In genomic region chr12:77678040-77678439, GRCm38 (mm10) we compare ENCODE assay signal across 17 mouse cellular contexts.
DNase-seq lines count a peak whose midpoint lies in the region; ATAC-seq lines count a peak whose summit lies in the region.
"Had no signal": no experiment of that assay in that cellular context is flagged by ENCODE, and none has a peak within 500 bp of the region (broad histone marks: within the 10 kb centered on the region; RNA-seq: fewer than 3 reads in every experiment).

No protein-coding gene starts in this region.

- ATAC-seq in embryonic facial prominence, embryonic 14.5 days (ENCODE audit: low read depth): peak; percentile 61; the same call in 1 of the 2 replicates
- ATAC-seq in neural tube, embryonic 15.5 days (ENCODE audit: low FRiP score): no peak
- ATAC-seq in hindbrain, embryonic 16.5 days: peak; percentile 80
- ATAC-seq in stomach, embryonic 16.5 days (ENCODE audit: insufficient read depth, low FRiP score): peak; percentile 71; the same call in 1 of the 2 replicates
- ATAC-seq: forebrain, embryonic 14.5 days; liver, postnatal 0 days had no signal

- H3K9ac ChIP-seq in embryonic facial prominence, embryonic 14.5 days (ENCODE audit: low read depth, low read length): no peak overlapping the region
- H3K9ac ChIP-seq in neural tube, embryonic 15.5 days (replicated peaks): no peak overlapping the region
- H3K9ac ChIP-seq in hindbrain, embryonic 16.5 days (ENCODE audit: low read depth, low read length): no peak overlapping the region
- H3K9ac ChIP-seq in stomach, embryonic 16.5 days (ENCODE audit: low read length): no peak overlapping the region
- H3K9ac ChIP-seq: limb, embryonic 13.5 days; liver, postnatal 0 days; stomach, embryonic 15.5 days had no signal

- WGBS in embryonic facial prominence, embryonic 14.5 days: 58% methylated on average over 5 of the region's 5 CpGs
- 64% methylated on average over 5 of the region's 5 CpGs for WGBS in embryonic facial prominence, embryonic 10.5 days
- 32% methylated on average over 5 of the region's 5 CpGs for WGBS in neural tube, embryonic 15.5 days
- WGBS in hindbrain, embryonic 16.5 days: 34% methylated on average over 5 of the region's 5 CpGs
- 26% methylated on average over 5 of the region's 5 CpGs for WGBS in stomach, embryonic 16.5 days

- no peak overlapping the region for H3K4me2 ChIP-seq in embryonic facial prominence, embryonic 14.5 days (ENCODE audit: low read depth, low read length)
- no peak overlapping the region for H3K4me2 ChIP-seq in neural tube, embryonic 15.5 days
- H3K4me2 ChIP-seq in hindbrain, embryonic 16.5 days (ENCODE audit: low read length): no peak overlapping the region
- H3K4me2 ChIP-seq in stomach, embryonic 16.5 days (ENCODE audit: low read depth, low read length): no peak overlapping the region
- H3K4me2 ChIP-seq: limb, embryonic 13.5 days; stomach, embryonic 15.5 days had no signal

- no peaks in the 10 kb centered on the region for H3K36me3 ChIP-seq in embryonic facial prominence, embryonic 14.5 days (ENCODE audit: control insufficient read depth, insufficient read depth, low read length)
- H3K36me3 ChIP-seq in embryonic facial prominence, embryonic 10.5 days (replicated peaks): no peaks in the 10 kb centered on the region
- no peaks in the 10 kb centered on the region for H3K36me3 ChIP-seq in neural tube, embryonic 15.5 days
- no peaks in the 10 kb centered on the region for H3K36me3 ChIP-seq in hindbrain, embryonic 16.5 days (ENCODE audit: control insufficient read depth, insufficient read depth, low read length)
- H3K36me3 ChIP-seq in stomach, embryonic 16.5 days (ENCODE audit: control insufficient read depth, insufficient read depth, low read length): no peaks in the 10 kb centered on the region
- H3K36me3 ChIP-seq: limb, embryonic 13.5 days; stomach, embryonic 15.5 days had no signal

- no peaks in the 10 kb centered on the region for H3K27me3 ChIP-seq in embryonic facial prominence, embryonic 14.5 days (replicated peaks; ENCODE audit: control insufficient read depth, insufficient read depth, low read length)
- no peaks in the 10 kb centered on the region for H3K27me3 ChIP-seq in embryonic facial prominence, embryonic 10.5 days (replicated peaks; ENCODE audit: low read depth, poor library complexity, severe bottlenecking)
- H3K27me3 ChIP-seq in neural tube, embryonic 15.5 days (replicated peaks): no peaks in the 10 kb centered on the region
- no peaks in the 10 kb centered on the region for H3K27me3 ChIP-seq in hindbrain, embryonic 16.5 days (replicated peaks; ENCODE audit: control insufficient read depth, insufficient read depth, low read length)
- no peaks in the 10 kb centered on the region for H3K27me3 ChIP-seq in stomach, embryonic 16.5 days (ENCODE audit: control insufficient read depth, insufficient read depth, low read length)
- H3K27me3 ChIP-seq: limb, embryonic 13.5 days; stomach, embryonic 15.5 days had no signal

- DNase-seq in embryonic facial prominence, embryonic 14.5 days (ENCODE audit: low spot score): peak; percentile 53
- DNase-seq in embryonic facial prominence, embryonic 10.5 days (ENCODE audit: low spot score): no peak
- DNase-seq in neural tube, embryonic 10.5 days (ENCODE audit: extremely low spot score, low spot score): peak; percentile 38
- no peak for DNase-seq in spleen, postnatal 36 days (ENCODE audit: low spot score in 2 of 2)
- no peak for DNase-seq in left cerebral cortex, adult 18-20 months (ENCODE audit: low spot score in 2 of 2)
- DNase-seq: adrenal gland, postnatal 10 days; cerebellum, postnatal 14 days; kidney, adult 9 months; layer of hippocampus, postnatal 36 days; liver, postnatal 0 days had no signal

- H3K4me3 ChIP-seq in embryonic facial prominence, embryonic 14.5 days (ENCODE audit: low read depth, low read length): no peak overlapping the region
- H3K4me3 ChIP-seq in embryonic facial prominence, embryonic 10.5 days: no peak overlapping the region
- no peak overlapping the region for H3K4me3 ChIP-seq in neural tube, embryonic 15.5 days (replicated peaks)
- H3K4me3 ChIP-seq in hindbrain, embryonic 16.5 days (ENCODE audit: low read length): no peak overlapping the region
- H3K4me3 ChIP-seq in stomach, embryonic 16.5 days (replicated peaks; ENCODE audit: low read length): no peak overlapping the region
- H3K4me3 ChIP-seq: limb, embryonic 13.5 days; stomach, embryonic 15.5 days had no signal

- no peaks in the 10 kb centered on the region for H3K9me3 ChIP-seq in embryonic facial prominence, embryonic 14.5 days (ENCODE audit: control insufficient read depth, low read length)
- H3K9me3 ChIP-seq in embryonic facial prominence, embryonic 10.5 days: no peaks in the 10 kb centered on the region
- H3K9me3 ChIP-seq in neural tube, embryonic 15.5 days (replicated peaks): no peaks in the 10 kb centered on the region
- no peaks in the 10 kb centered on the region for H3K9me3 ChIP-seq in hindbrain, embryonic 16.5 days (ENCODE audit: control insufficient read depth, low read length)
- no peaks in the 10 kb centered on the region for H3K9me3 ChIP-seq in stomach, embryonic 16.5 days (replicated peaks; ENCODE audit: control insufficient read depth, low read length)
- H3K9me3 ChIP-seq: limb, embryonic 13.5 days; stomach, embryonic 15.5 days had no signal

- peaks cover 3% of the 10 kb centered on the region; the same call in 1 of the 2 replicates for H3K4me1 ChIP-seq in embryonic facial prominence, embryonic 14.5 days (ENCODE audit: control insufficient read depth, insufficient read depth, low read length)
- peaks cover 19% of the 10 kb centered on the region for H3K4me1 ChIP-seq in embryonic facial prominence, embryonic 10.5 days
- peaks cover 12% of the 10 kb centered on the region; the same call in 1 of the 2 replicates for H3K4me1 ChIP-seq in neural tube, embryonic 15.5 days
- peaks cover 3% of the 10 kb centered on the region; the same call in 1 of the 2 replicates for H3K4me1 ChIP-seq in hindbrain, embryonic 16.5 days (ENCODE audit: control insufficient read depth, insufficient read depth, low read depth, low read length)
- peaks cover 3% of the 10 kb centered on the region; the same call in 1 of the 2 replicates for H3K4me1 ChIP-seq in stomach, embryonic 16.5 days (ENCODE audit: control insufficient read depth, insufficient read depth, low read length)
- H3K4me1 ChIP-seq: stomach, embryonic 15.5 days had no signal

- no peak overlapping the region for H3K27ac ChIP-seq in embryonic facial prominence, embryonic 14.5 days (replicated peaks; ENCODE audit: low read depth, low read length)
- no peak overlapping the region; the same call in 1 of the 2 replicates for H3K27ac ChIP-seq in embryonic facial prominence, embryonic 10.5 days (replicated peaks)
- no peak overlapping the region for H3K27ac ChIP-seq in neural tube, embryonic 15.5 days (replicated peaks)
- H3K27ac ChIP-seq in hindbrain, embryonic 16.5 days (ENCODE audit: low read depth, low read length): peak overlapping the region; percentile 61; the same call in 1 of the 2 replicates
- no peak overlapping the region for H3K27ac ChIP-seq in stomach, embryonic 16.5 days (ENCODE audit: low read length)
- H3K27ac ChIP-seq: limb, embryonic 13.5 days; macrophage; stomach, embryonic 15.5 days had no signal

Comparison
In these comparisons a context has a peak if more than half of its experiments do, and no peak if none do; other contexts are left out.
1. DNase-seq: peak in embryonic facial prominence, embryonic 14.5 days (single experiment) and neural tube, embryonic 10.5 days (single experiment); none in embryonic facial prominence, embryonic 10.5 days (single experiment), spleen, postnatal 36 days (0 of 2) and left cerebral cortex, adult 18-20 months (0 of 2).